Mouse (Mus musculus) midbrain, embryonic 13.5 days (tissue): Measurements from ENCODE around the gene Pmm1. TPM values are rescaled to one million over a fixed set of nuclear protein-coding genes. Genes with fewer than 3 reads are reported as not detected.

Source experiments
- ATAC-seq: fragments of 200-750 bp; cut with Nextera tagmentation; 2 replicates; pipeline ENCODE4 v1.8.0; 2017; ENCODE audit warnings: mild to moderate bottlenecking, moderate TSS enrichment, moderate library complexity
- H3K27ac ChIP-seq: fragments of 300-500 bp; sonication (generic); 2 replicates; pipeline ENCODE4 v1.5.1; 2015; ENCODE audit warnings: inconsistent platforms, mild to moderate bottlenecking, moderate library complexity
- H3K27me3 ChIP-seq: fragments of 300-500 bp; sonication (generic); 2 replicates; pipeline ENCODE4 v1.6.1; 2015; ENCODE audit warnings: mild to moderate bottlenecking, inconsistent platforms
- H3K36me3 ChIP-seq: fragments of 300-500 bp; sonication (generic); 2 replicates; pipeline ENCODE4 v1.6.1; 2015; ENCODE audit warnings: mild to moderate bottlenecking, inconsistent platforms
- H3K4me1 ChIP-seq: fragments of 300-500 bp; sonication (generic); replicated peaks from 2 replicates; pipeline ENCODE4 v1.6.1; 2015; ENCODE audit warnings: inconsistent platforms
- H3K4me2 ChIP-seq: fragments of 300-500 bp; sonication (generic); replicated peaks from 2 replicates; pipeline ENCODE4 v1.6.1; 2015; ENCODE audit warnings: moderate library complexity, mild to moderate bottlenecking, inconsistent platforms
- H3K4me3 ChIP-seq: fragments of 300-500 bp; sonication (generic); replicated peaks from 2 replicates; pipeline ENCODE4 v1.5.1; 2015; ENCODE audit warnings: mild to moderate bottlenecking, inconsistent platforms
- H3K9ac ChIP-seq: fragments of 300-500 bp; sonication (generic); replicated peaks from 2 replicates; pipeline ENCODE4 v1.6.1; 2015; ENCODE audit warnings: mild to moderate bottlenecking, inconsistent platforms
- H3K9me3 ChIP-seq: fragments of 300-500 bp; sonication (generic); 2 replicates; pipeline ENCODE4 v1.6.1; 2016; ENCODE audit warnings: mild to moderate bottlenecking, inconsistent platforms
- WGBS: fragments of 180-500 bp; shearing (Covaris S2); methylation state at CpG from one replicate; pipeline ENCODE4 v1.1.7; 2015; 5-methylcytosine and 5-hydroxymethylcytosine counted together
- polyA plus RNA-seq: library from polyadenylated mRNA; unstranded; fragments of >200 nt; fragmentation: Nextera tagmentation; extraction: Ambion mirVana; gene quantifications from 2 replicates; pipeline ENCODE4 v1.2.1, GENCODE M21; 2015

Pmm1 gene
- polyA plus RNA-seq, 1 experiment from 2014 or later: 41.2 TPM

GRCm38 (mm10) chr15:81938246-81938645 is 22.5 kb downstream of the Pmm1 start:
- ATAC-seq: peak; percentile 22; the same call in 1 of the 2 replicates
- Histone ChIP-seq H3K27me3 (no peaks in the 10 kb centered on the region), H3K4me2 (peak overlapping the region; percentile 69), H3K9me3 (no peaks in the 10 kb centered on the region), H3K27ac (peak overlapping the region; percentile 91), H3K9ac (peak overlapping the region; percentile 83), H3K4me3 (peak overlapping the region; percentile 62), H3K4me1 (peaks cover 42% of the 10 kb centered on the region), H3K36me3 (no peaks in the 10 kb centered on the region)
- 22% methylated on average over 2 of the region's 2 CpGs for WGBS

- Histone ChIP-seq H3K9ac (peak overlapping the region; percentile 83), H3K4me1 (peaks cover 37% of the 10 kb centered on the region), H3K36me3 (no peaks in the 10 kb centered on the region), H3K4me3 (peak overlapping the region; percentile 62), H3K27ac (peak overlapping the region; percentile 91), H3K9me3 (no peaks in the 10 kb centered on the region), H3K4me2 (peak overlapping the region; percentile 69), H3K27me3 (no peaks in the 10 kb centered on the region)
- peak; percentile 46 for ATAC-seq
- WGBS: 10% methylated on average over 19 of the region's 19 CpGs
Observed at GRCm38 (mm10) chr15:81937098-81937972, 23.4 kb downstream of the Pmm1 start.

- H3K4me3 ChIP-seq: peak within 1 kb of the TSS; percentile 62
- H3K27ac ChIP-seq: peak within 1 kb of the TSS; percentile 91
- H3K36me3 ChIP-seq: no peaks in the 10 kb centered on the region
- peak; percentile 85 for ATAC-seq
- no peaks in the 10 kb centered on the region for H3K9me3 ChIP-seq
- no peaks in the 10 kb centered on the region for H3K27me3 ChIP-seq
- WGBS: under 1% methylated on average over 12 of the region's 12 CpGs
- peaks cover 32% of the 10 kb centered on the region for H3K4me1 ChIP-seq
- H3K4me2 ChIP-seq: peak within 1 kb of the TSS; percentile 69
- peak within 1 kb of the TSS; percentile 83 for H3K9ac ChIP-seq
Observed at GRCm38 (mm10) chr15:81936679-81937078, 24.1 kb downstream of the Pmm1 start, which contains the start of gene Csdc2. Gene Csdc2 (plus strand): TSS chr15:81936759.

- H3K9me3 ChIP-seq: no peaks in the 10 kb centered on the region
- H3K9ac ChIP-seq: peak overlapping the region; percentile 83
- peak overlapping the region; percentile 91 for H3K27ac ChIP-seq
- H3K27me3 ChIP-seq: no peaks in the 10 kb centered on the region
- no peaks in the 10 kb centered on the region for H3K36me3 ChIP-seq
- peaks cover 32% of the 10 kb centered on the region for H3K4me1 ChIP-seq
- peak overlapping the region; percentile 62 for H3K4me3 ChIP-seq
- H3K4me2 ChIP-seq: peak overlapping the region; percentile 69
- 62% methylated on average over 7 of the region's 7 CpGs for WGBS
- no peak; the same call in 1 of the 2 replicates for ATAC-seq
Observed at GRCm38 (mm10) chr15:81935869-81936637, 24.7 kb downstream of the Pmm1 start.

- no peaks in the 10 kb centered on the region for H3K9me3 ChIP-seq
- no peak overlapping the region for H3K9ac ChIP-seq
- no peaks in the 10 kb centered on the region for H3K36me3 ChIP-seq
- ATAC-seq: no peak
- H3K27me3 ChIP-seq: no peaks in the 10 kb centered on the region
- H3K4me1 ChIP-seq: peaks cover 30% of the 10 kb centered on the region
- H3K4me3 ChIP-seq: no peak overlapping the region
- WGBS: 73% methylated on average over 1 of the region's 1 CpGs
- H3K27ac ChIP-seq: no peak overlapping the region
- H3K4me2 ChIP-seq: no peak overlapping the region
Observed at GRCm38 (mm10) chr15:81933986-81934385, 26.7 kb downstream of the Pmm1 start.

GRCm38 (mm10) chr15:81932951-81933470 is 27.7 kb downstream of the Pmm1 start:
- Histone ChIP-seq H3K9ac (peak overlapping the region; percentile 23; the same call in 1 of the 2 replicates), H3K36me3 (no peaks in the 10 kb centered on the region), H3K27me3 (no peaks in the 10 kb centered on the region), H3K4me2 (no peak overlapping the region), H3K4me3 (no peak overlapping the region), H3K27ac (no peak overlapping the region), H3K9me3 (no peaks in the 10 kb centered on the region), H3K4me1 (peaks cover 20% of the 10 kb centered on the region)
- WGBS: 34% methylated on average over 12 of the region's 12 CpGs
- no peak for ATAC-seq

GRCm38 (mm10) chr15:81928277-81928676 is 32.5 kb downstream of the Pmm1 start:
- no peaks in the 10 kb centered on the region for H3K9me3 ChIP-seq
- peaks cover 31% of the 10 kb centered on the region for H3K4me1 ChIP-seq
- H3K4me3 ChIP-seq: no peak overlapping the region
- H3K4me2 ChIP-seq: 0 out of 2 replicates have a peak overlapping the region, but pooled peaks have one; percentile 6
- H3K27ac ChIP-seq: peak overlapping the region; percentile 53
- 0 out of 2 replicates have a peak, but pooled peaks cover 2% of the 10 kb centered on the region for H3K36me3 ChIP-seq
- 44% methylated on average over 11 of the region's 11 CpGs for WGBS
- H3K9ac ChIP-seq: no peak overlapping the region
- H3K27me3 ChIP-seq: no peaks in the 10 kb centered on the region
- ATAC-seq: no peak

- Histone ChIP-seq H3K4me2 (no peak overlapping the region), H3K27me3 (no peaks in the 10 kb centered on the region), H3K4me1 (peaks cover 33% of the 10 kb centered on the region), H3K27ac (peak overlapping the region; percentile 14; the same call in 1 of the 2 replicates), H3K9me3 (no peaks in the 10 kb centered on the region), H3K36me3 (0 out of 2 replicates have a peak, but pooled peaks cover 5% of the 10 kb centered on the region), H3K4me3 (no peak overlapping the region), H3K9ac (no peak overlapping the region)
- ATAC-seq: no peak
- WGBS: 53% methylated on average over 4 of the region's 4 CpGs
Observed at GRCm38 (mm10) chr15:81927741-81928140, 33.0 kb downstream of the Pmm1 start.

- peaks cover 40% of the 10 kb centered on the region for H3K4me1 ChIP-seq
- no peak overlapping the region for H3K9ac ChIP-seq
- H3K4me2 ChIP-seq: peak overlapping the region; percentile 90
- H3K36me3 ChIP-seq: peaks cover 14% of the 10 kb centered on the region; the same call in 1 of the 2 replicates
- H3K27me3 ChIP-seq: no peaks in the 10 kb centered on the region
- WGBS: 26% methylated on average over 9 of the region's 9 CpGs
- no peaks in the 10 kb centered on the region for H3K9me3 ChIP-seq
- peak overlapping the region; percentile 91 for H3K27ac ChIP-seq
- peak overlapping the region; percentile 68 for H3K4me3 ChIP-seq
- ATAC-seq: no peak
Observed at GRCm38 (mm10) chr15:81926446-81926822, 34.3 kb downstream of the Pmm1 start.

GRCm38 (mm10) chr15:81925760-81926445 is 34.8 kb downstream of the Pmm1 start, which contains the start of gene Polr3h:
Gene Polr3h (minus strand): TSS chr15:81926240.
- ATAC-seq: peak; percentile 95
- Histone ChIP-seq H3K4me3 (peak within 1 kb of the TSS; percentile 68), H3K27me3 (no peaks in the 10 kb centered on the region), H3K36me3 (peaks cover 14% of the 10 kb centered on the region; the same call in 1 of the 2 replicates), H3K9me3 (no peaks in the 10 kb centered on the region), H3K4me1 (peaks cover 41% of the 10 kb centered on the region), H3K9ac (peak within 1 kb of the TSS; percentile 82), H3K4me2 (peak within 1 kb of the TSS; percentile 90), H3K27ac (peak within 1 kb of the TSS; percentile 91)
- under 1% methylated on average over 53 of the region's 54 CpGs for WGBS

- peak overlapping the region; percentile 82 for H3K9ac ChIP-seq
- peak overlapping the region; percentile 68 for H3K4me3 ChIP-seq
- H3K27me3 ChIP-seq: no peaks in the 10 kb centered on the region
- WGBS: 85% methylated on average over 11 of the region's 11 CpGs
- peak overlapping the region; percentile 90 for H3K4me2 ChIP-seq
- peaks cover 14% of the 10 kb centered on the region; the same call in 1 of the 2 replicates for H3K36me3 ChIP-seq
- H3K27ac ChIP-seq: no peak overlapping the region
- peaks cover 41% of the 10 kb centered on the region for H3K4me1 ChIP-seq
- H3K9me3 ChIP-seq: no peaks in the 10 kb centered on the region
- ATAC-seq: no peak
Observed at GRCm38 (mm10) chr15:81924933-81925332, 35.8 kb downstream of the Pmm1 start.
